Mouse (Mus musculus): ENCODE measurements at regions not wholly inside any gene's neighbourhood (a gene's known extent, or its start where the extent isn't known, plus 50 kb on each side); places are given as distances from the start of the nearest gene placed in this dataset.
A peak's percentile ranks its signal among the peaks of the same experiment; 100 is the strongest.

GRCm38 (mm10) chr17:4858304-4858703 lies 135.8 kb upstream of the Arid1b start:
- TF ChIP-seq USF1 (IDR thresholded peaks at IDR 0.05; ENCODE audit: low read depth) = peak; percentile 27
- no peak for TF ChIP-seq TCF3 (IDR thresholded peaks at IDR 0.05; ENCODE audit: insufficient read length, low read depth)
- no peak for TF ChIP-seq CEBPB (IDR thresholded peaks at IDR 0.05; ENCODE audit: insufficient read depth, poor library complexity, severe bottlenecking)
- TF ChIP-seq SRF (IDR thresholded peaks at IDR 0.05; ENCODE audit: control insufficient read depth, insufficient read length, low read depth) = no peak
- TF ChIP-seq MYOD1 (IDR thresholded peaks at IDR 0.05; ENCODE audit: control insufficient read depth in 1 of 3, insufficient read length in 2 of 3, low read depth in 2 of 3) = no peak
- TF ChIP-seq TCF12 (IDR thresholded peaks at IDR 0.05; ENCODE audit: insufficient read depth, poor library complexity, severe bottlenecking) = no peak
- no peak overlapping the region for H3ac ChIP-seq (ENCODE audit: control insufficient read depth, insufficient read length)
- H3K4me2 ChIP-seq (ENCODE audit: low read depth) = no peak overlapping the region
- H3K4me3 ChIP-seq = no peak overlapping the region
- no peaks in the 10 kb centered on the region for H3K27me3 ChIP-seq (ENCODE audit: control insufficient read depth, insufficient read depth, insufficient read length)
- H3K79me2 ChIP-seq (ENCODE audit: control insufficient read depth, insufficient read depth) = no peaks in the 10 kb centered on the region
- no peaks in the 10 kb centered on the region for H3K36me3 ChIP-seq (ENCODE audit: control insufficient read depth, insufficient read depth)

DNA sequence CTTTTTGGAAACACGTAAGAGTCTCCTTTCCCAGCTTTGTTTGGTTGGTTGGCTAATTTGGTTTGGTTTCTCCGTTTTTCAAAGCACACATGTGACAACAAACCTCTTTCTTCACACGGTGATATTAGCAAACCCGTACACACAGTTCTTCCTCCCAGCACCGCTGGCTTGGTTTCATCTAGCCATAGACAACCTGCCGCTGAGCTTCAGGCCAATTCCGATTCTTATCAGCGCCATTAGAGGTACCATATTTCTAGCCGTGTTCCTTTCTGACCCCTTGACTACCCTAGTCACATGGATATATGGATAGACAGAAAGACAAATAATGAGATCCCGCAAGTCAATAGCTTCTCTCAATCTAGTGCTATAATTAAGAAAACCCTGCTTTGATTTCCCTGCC lies 129.2 kb upstream of the Arid1b start:
- Histone ChIP-seq H3K36me3 (ENCODE audit: control insufficient read depth, insufficient read depth) (no peaks in the 10 kb centered on the region), H3ac (ENCODE audit: control insufficient read depth, insufficient read length) (no peak overlapping the region), H3K27me3 (ENCODE audit: control insufficient read depth, insufficient read depth, insufficient read length) (peaks cover 25% of the 10 kb centered on the region), H3K79me2 (ENCODE audit: control insufficient read depth, insufficient read depth) (no peaks in the 10 kb centered on the region), H3K4me2 (ENCODE audit: low read depth) (no peak overlapping the region), H3K4me3 (no peak overlapping the region)
- TF ChIP-seq USF1 (IDR thresholded peaks at IDR 0.05; ENCODE audit: low read depth) (no peak), E2F4 (IDR thresholded peaks at IDR 0.05; ENCODE audit: insufficient read depth) (no peak), REST (IDR thresholded peaks at IDR 0.05; ENCODE audit: insufficient read depth, insufficient read length) (no peak), MYOG (IDR thresholded peaks at IDR 0.05; ENCODE audit: control insufficient read depth in 1 of 3, insufficient read depth in 1 of 3, insufficient read length in 2 of 3, low read depth in 2 of 3) (no peak), POLR2AphosphoS2 (IDR thresholded peaks at IDR 0.05; ENCODE audit: insufficient read length, low read depth) (no peak), SRF (IDR thresholded peaks at IDR 0.05; ENCODE audit: control insufficient read depth, insufficient read length, low read depth) (no peak), CEBPB (IDR thresholded peaks at IDR 0.05; ENCODE audit: insufficient read depth, poor library complexity, severe bottlenecking) (no peak)

DNA sequence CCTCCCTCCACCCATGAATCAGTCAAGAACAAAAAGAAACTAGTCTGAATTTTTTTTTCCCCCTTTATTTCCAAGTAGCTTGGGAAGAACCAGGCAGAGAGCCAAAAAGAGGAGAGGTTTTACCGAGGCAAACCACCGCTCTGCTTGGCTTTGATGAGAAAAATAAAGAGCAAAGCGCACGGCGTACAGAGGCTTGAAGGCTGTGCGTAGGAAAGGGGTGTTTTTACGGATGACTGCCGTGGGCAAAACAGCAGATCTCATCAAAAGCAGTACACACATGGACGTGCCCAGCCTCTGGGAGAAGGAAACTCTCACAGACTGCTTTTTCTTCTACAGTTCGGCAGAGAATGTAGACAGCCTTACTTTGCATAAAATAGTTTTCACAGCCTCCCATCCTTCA lies 128.5 kb upstream of the Arid1b start:
- no peaks in the 10 kb centered on the region for H3K79me2 ChIP-seq (ENCODE audit: control insufficient read depth, insufficient read depth)
- H3K4me2 ChIP-seq (ENCODE audit: low read depth) = no peak overlapping the region
- H3ac ChIP-seq (ENCODE audit: control insufficient read depth, insufficient read length) = no peak overlapping the region
- peaks cover 25% of the 10 kb centered on the region for H3K27me3 ChIP-seq (ENCODE audit: control insufficient read depth, insufficient read depth, insufficient read length)
- H3K4me3 ChIP-seq = no peak overlapping the region
- H3K36me3 ChIP-seq (ENCODE audit: control insufficient read depth, insufficient read depth) = no peaks in the 10 kb centered on the region
- TF ChIP-seq POLR2AphosphoS2 (IDR thresholded peaks at IDR 0.05; ENCODE audit: insufficient read length, low read depth) (no peak), MAX (IDR thresholded peaks at IDR 0.05; ENCODE audit: low read depth) (no peak), MYOD1 (IDR thresholded peaks at IDR 0.05; ENCODE audit: control insufficient read depth in 1 of 3, insufficient read length in 2 of 3, low read depth in 2 of 3) (no peak), USF1 (IDR thresholded peaks at IDR 0.05; ENCODE audit: low read depth) (no peak), TCF3 (IDR thresholded peaks at IDR 0.05; ENCODE audit: insufficient read length, low read depth) (no peak), SRF (IDR thresholded peaks at IDR 0.05; ENCODE audit: control insufficient read depth, insufficient read length, low read depth) (no peak), REST (IDR thresholded peaks at IDR 0.05; ENCODE audit: insufficient read depth, insufficient read length) (no peak), TCF12 (IDR thresholded peaks at IDR 0.05; ENCODE audit: insufficient read depth, poor library complexity, severe bottlenecking) (no peak), POLR2A (IDR thresholded peaks at IDR 0.05; ENCODE audit: insufficient read length, low read depth) (no peak), MYOG (IDR thresholded peaks at IDR 0.05; ENCODE audit: control insufficient read depth in 1 of 3, insufficient read depth in 1 of 3, insufficient read length in 2 of 3, low read depth in 2 of 3) (no peak), E2F4 (IDR thresholded peaks at IDR 0.05; ENCODE audit: insufficient read depth) (no peak), CEBPB (IDR thresholded peaks at IDR 0.05; ENCODE audit: insufficient read depth, poor library complexity, severe bottlenecking) (no peak)

DNA sequence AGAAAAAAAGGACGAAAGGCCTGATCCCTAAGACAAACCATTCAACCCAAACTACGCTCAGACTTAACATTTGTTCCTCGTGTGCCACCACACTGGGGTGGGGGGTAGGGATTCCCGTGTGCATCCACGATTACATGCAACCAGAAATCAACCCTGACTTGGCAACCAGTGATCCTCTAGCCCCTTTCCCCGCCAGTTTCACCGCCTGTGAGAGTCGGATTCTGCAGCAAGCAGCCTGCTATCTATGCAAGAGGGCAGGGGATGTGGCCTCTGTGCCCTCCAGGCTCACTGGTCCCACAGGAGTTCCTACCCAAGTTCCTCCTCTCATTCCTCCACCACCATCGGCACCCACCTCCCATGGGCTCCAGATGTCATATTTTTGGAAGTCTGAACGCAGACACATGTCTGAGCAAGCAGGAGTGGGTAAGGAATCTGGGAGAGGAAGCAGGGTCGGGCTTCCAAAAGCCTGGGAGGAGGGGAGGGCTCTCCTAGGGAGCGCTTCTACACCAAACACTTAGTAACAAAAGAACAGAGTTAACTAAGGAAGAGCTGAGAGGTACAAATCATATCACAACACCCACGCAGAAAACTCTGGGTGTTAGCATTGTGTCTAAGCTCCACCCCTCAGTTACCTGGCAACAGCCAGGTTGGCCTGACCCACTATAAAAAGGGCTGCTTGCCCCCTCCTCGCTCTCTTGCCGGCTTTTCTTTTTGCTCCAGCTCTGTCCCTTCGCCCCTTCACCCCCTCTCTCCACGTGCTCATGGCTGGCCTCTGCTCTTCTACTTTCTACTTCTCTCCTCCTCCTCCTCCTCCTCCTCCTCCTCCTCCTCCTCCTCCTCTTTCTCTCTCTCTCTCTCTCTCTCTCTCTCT lies 127.9 kb upstream of the Arid1b start:
- Histone ChIP-seq H3K27me3 (ENCODE audit: control insufficient read depth, insufficient read depth, insufficient read length) (peaks cover 25% of the 10 kb centered on the region), H3K4me3 (no peak overlapping the region), H3ac (ENCODE audit: control insufficient read depth, insufficient read length) (no peak overlapping the region), H3K36me3 (ENCODE audit: control insufficient read depth, insufficient read depth) (no peaks in the 10 kb centered on the region), H3K79me2 (ENCODE audit: control insufficient read depth, insufficient read depth) (no peaks in the 10 kb centered on the region), H3K4me2 (ENCODE audit: low read depth) (no peak overlapping the region)
- TF ChIP-seq USF1 (IDR thresholded peaks at IDR 0.05; ENCODE audit: low read depth) = no peak
- no peak for TF ChIP-seq CEBPB (IDR thresholded peaks at IDR 0.05; ENCODE audit: insufficient read depth, poor library complexity, severe bottlenecking)
- TF ChIP-seq TCF3 (IDR thresholded peaks at IDR 0.05; ENCODE audit: insufficient read length, low read depth) = no peak
- TF ChIP-seq TCF12 (IDR thresholded peaks at IDR 0.05; ENCODE audit: insufficient read depth, poor library complexity, severe bottlenecking) = no peak

- Histone ChIP-seq H3K4me2 (ENCODE audit: low read depth) (no peak overlapping the region), H3ac (ENCODE audit: control insufficient read depth, insufficient read length) (no peak overlapping the region), H3K79me2 (ENCODE audit: control insufficient read depth, insufficient read depth) (no peaks in the 10 kb centered on the region)
These were observed 127.0 kb upstream of the Arid1b start for GRCm38 (mm10) chr17:4867083-4867482.

More at GRCm38 (mm10) chr17:4867083-4867482, 127.0 kb upstream of the Arid1b start:
- H3K36me3 ChIP-seq (ENCODE audit: control insufficient read depth, insufficient read depth) = no peaks in the 10 kb centered on the region
- H3K4me3 ChIP-seq = no peak overlapping the region
- TF ChIP-seq TCF12 (IDR thresholded peaks at IDR 0.05; ENCODE audit: insufficient read depth, poor library complexity, severe bottlenecking) = no peak
- no peak for TF ChIP-seq POLR2AphosphoS2 (IDR thresholded peaks at IDR 0.05; ENCODE audit: insufficient read length, low read depth)
- H3K27me3 ChIP-seq (ENCODE audit: control insufficient read depth, insufficient read depth, insufficient read length) = peaks cover 25% of the 10 kb centered on the region
